Mouse (Mus musculus): ENCODE data around the gene Mmp11. TPM values are rescaled to one million over a fixed set of nuclear protein-coding genes. Genes with fewer than 3 reads are reported as not detected.

Mmp11 gene
- 10 to 100 TPM in 1 of 2 experiments, 1 to 10 TPM in 1; 6.1 to 11.8 TPM for polyA plus RNA-seq (2017; shearing (Covaris generic))

GRCm38 (mm10) chr10:75935680-75936541 lies at the start of gene Mmp11:
TSS of gene Mmp11 (minus strand) at chr10:75936496.
- peak; percentile 74 for ATAC-seq

DNA sequence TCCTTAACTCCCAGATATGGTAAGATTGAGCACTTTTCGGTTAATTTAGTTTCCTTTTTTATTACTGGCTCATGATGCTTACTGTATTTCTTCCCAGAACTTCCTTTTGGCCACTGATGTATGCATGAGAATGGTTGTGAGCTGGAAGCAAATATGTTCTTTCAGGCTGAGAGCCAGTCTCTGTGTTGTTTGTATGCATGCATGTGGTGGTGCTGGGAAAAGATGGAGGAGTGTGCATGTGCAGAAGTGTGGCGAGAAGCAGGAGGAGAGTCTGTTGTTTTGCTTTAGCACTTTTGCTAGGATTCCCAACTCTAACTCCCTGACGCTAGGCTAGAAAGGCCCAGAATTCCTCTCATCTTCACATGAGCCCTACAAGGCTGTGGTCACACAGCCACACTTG lies 43.1 kb upstream of the Mmp11 start:
- no peak for ATAC-seq

GRCm38 (mm10) chr10:75978835-75979157 lies 42.5 kb upstream of the Mmp11 start:
- ATAC-seq: no peak

- ATAC-seq: peak; percentile 82
Measured at GRCm38 (mm10) chr10:75978119-75978834, 42.0 kb upstream of the Mmp11 start.

GRCm38 (mm10) chr10:75975216-75975615 lies 38.9 kb upstream of the Mmp11 start:
- ATAC-seq: peak; percentile 84

GRCm38 (mm10) chr10:75973846-75974245 lies 37.5 kb upstream of the Mmp11 start:
- no peak for ATAC-seq

DNA sequence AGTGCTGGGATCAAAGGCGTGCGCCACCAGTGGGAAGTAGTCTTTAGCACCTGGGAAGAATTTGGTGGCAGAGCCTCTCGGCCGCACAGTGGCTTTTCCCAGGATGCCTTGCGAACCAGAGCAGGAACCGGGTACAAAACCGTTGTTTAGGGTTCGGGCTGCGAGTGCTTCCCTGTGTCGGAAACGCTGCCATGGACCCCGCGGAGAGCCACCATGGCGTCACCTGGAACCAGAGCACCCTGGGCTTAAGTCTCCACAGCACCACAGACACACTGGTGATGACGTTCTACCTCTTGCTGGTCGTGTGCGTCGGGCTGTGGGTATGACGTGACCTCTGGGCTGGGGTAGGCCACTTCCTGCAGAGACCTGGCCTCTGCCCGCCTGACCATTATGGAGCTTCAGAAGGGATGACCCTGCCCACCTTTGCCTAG lies 18.1 kb upstream of the Mmp11 start, which contains the start of gene Gm5134:
Gene Gm5134 (plus strand): TSS at position 134 of the 431 bp plus-strand sequence.
- ATAC-seq: peak; percentile 42

GRCm38 (mm10) chr10:75951424-75952050 lies 15.2 kb upstream of the Mmp11 start:
- peak; percentile 77 for ATAC-seq

DNA sequence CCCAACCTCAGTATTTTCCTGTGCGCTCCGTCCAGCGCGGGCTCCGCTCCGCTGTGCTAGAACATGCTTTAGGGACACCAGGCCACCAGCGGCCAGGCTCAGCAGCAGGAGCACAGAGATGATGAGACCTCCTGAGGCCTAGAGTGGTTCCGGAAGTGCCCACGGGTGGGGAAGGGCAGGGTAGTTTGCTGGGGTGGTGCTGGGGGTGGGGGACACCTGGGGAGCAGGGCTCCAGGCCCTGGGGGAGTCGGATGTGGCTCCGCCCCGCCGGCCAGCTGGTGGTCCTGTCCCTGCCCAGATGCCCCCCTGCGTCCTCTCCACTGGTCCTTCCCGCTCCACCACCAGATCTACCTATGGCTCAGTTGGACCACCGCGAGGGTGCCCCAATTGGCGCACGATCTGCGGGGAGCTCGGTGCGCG lies 14.5 kb upstream of the Mmp11 start:
- ATAC-seq: no peak

DNA sequence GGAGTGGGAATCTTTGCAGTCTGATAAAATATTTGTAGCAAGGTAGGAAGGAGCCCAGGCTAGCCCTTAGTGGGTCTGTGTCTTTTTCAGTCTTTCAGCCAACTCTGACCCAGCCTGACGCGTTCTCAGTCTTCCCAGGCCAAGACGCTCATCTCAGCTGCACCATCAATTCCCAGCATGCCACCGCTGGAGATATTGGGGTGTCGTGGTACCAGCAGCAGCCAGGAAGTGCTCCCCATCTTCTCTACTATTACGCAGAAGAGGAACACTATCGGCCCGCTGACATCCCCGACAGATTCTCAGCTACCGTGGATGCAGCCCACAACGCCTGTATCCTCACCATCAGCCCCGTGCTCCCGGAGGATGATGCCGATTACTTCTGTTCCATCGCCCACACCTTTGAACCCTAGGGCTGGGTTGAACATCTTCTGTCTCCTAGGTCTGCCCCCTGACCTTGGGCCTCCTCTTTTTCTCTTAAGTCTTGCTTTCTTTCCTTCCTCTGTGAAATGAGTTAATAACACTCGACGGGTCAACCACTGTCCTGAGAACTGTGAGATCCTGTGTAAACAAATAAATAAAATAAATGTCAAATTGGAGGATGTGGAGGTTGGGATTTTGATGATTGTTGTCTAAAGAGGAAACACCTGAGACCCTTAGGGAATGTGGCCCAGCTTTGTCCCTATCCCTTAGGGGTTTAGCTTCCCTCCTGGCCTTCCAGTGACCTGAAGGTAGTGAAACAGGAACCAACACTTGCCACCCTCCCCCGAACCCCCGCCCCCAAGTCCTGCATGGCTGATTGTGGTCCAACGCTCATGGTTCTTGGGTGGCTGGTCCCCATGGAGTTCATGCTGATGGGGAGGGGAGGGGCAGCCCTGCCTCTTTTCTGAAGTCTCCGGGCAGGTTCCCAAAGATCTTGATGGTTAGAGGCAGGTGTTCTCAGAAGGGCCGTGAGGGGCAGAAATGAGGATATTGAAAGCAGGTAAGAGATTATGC lies 13.1 kb upstream of the Mmp11 start:
- no peak for ATAC-seq

DNA sequence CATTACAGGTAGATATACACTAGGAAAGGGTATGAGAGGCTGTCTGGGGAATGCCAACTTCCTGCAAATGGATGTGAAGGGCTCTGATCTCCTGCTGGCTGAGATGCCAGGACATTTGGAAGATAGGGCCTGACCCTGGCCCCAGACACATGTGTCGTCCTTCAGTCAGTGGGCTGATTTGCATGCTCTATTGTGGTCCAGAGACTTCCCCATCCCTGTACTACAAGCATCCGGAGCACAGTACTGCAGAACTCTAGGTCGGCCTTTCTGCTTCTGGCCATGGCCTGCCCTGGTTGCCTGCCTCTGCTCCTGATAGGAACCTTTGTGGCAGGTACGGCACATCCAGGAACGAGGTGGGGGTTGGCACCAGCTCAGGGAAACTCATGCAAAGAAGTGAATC lies 11.8 kb upstream of the Mmp11 start:
- ATAC-seq: no peak

- no peak for ATAC-seq
Measured at GRCm38 (mm10) chr10:75945896-75946295, 9.6 kb upstream of the Mmp11 start.

DNA sequence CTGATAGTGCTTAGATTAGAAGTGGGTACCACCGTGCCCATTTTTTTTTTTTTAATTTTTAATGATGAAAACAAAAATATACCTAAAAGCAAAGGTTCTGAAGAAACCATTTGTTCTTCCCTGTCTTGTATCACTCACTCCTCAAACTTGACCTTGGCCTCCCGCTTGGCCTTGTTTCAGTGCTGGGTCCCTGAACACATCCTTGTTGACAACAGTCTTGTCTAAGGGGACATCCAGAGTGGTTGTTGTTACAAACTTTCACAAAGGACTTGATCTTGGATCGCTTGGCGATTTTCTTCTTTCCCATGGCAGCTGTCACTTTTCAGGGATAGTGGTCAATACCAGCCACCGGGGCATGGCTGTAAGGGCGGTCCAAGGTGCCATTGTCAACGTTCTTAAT lies 8.9 kb upstream of the Mmp11 start:
- no peak for ATAC-seq

GRCm38 (mm10) chr10:75944066-75944772 lies 7.9 kb upstream of the Mmp11 start:
- ATAC-seq: no peak

- ATAC-seq: peak; percentile 35
Measured at GRCm38 (mm10) chr10:75942736-75943477, 6.6 kb upstream of the Mmp11 start, which contains the start of gene Vpreb3. TSS of gene Vpreb3 (plus strand) at chr10:75943057.

DNA sequence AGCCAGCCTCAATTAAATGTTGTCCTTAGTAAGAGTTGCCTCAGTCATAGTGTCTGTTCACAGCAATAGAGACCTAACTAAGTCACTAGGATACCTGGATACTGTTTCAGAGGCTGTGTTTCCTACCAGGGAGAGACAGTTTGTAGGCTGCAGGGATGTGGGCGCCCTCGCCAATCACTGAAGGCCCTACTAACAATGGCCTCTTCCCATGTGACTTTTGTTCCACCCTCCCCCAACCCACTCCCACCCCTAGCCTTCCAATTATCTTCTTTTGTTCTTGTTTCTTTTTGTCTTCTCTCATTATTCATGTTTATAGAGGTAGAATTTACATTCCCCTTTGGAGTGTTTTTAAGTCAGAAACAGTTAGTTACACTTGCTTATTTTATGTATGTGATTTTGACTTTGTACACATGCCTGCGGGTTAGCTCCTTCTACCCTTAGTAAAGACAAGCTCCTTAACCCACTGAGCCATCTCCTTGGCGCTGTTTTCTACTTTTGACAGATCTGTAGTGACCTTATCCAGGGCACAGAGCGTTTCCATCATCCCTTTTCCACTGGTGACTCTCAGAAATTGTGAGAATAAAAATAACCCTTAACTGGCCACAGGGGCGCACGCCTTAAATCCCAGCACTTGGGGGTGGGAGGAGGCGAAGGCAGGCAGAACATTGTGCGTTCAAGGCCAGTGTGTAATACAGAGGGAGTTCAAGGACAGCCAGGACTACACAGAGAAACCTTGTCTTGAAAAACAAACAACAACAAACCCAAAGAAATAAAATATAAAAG lies 4.9 kb upstream of the Mmp11 start:
- no peak for ATAC-seq

DNA sequence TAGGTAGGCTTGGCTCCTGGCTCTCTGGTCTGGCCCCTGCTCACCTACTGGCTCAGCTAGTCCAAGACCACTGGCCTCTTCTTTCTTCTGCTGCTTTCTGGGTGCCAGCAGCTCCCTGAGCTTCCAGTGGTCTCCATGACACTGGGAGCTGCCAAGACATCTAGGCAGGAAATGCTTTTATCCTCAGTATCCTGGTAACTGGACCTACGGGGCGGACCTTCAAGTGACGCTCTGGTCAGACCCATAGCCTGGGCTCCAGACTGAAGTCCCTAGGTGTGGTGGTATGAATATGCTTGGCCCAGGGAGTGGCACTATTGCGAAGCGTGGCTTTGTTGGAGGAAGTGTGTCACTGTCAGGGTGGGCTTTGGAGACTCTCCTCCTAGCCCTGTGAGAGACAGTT lies 4.2 kb upstream of the Mmp11 start, which contains the start of gene Gm867:
Gene Gm867 (minus strand): TSS at position 153 of the 400 bp plus-strand sequence.
- ATAC-seq: no peak

DNA sequence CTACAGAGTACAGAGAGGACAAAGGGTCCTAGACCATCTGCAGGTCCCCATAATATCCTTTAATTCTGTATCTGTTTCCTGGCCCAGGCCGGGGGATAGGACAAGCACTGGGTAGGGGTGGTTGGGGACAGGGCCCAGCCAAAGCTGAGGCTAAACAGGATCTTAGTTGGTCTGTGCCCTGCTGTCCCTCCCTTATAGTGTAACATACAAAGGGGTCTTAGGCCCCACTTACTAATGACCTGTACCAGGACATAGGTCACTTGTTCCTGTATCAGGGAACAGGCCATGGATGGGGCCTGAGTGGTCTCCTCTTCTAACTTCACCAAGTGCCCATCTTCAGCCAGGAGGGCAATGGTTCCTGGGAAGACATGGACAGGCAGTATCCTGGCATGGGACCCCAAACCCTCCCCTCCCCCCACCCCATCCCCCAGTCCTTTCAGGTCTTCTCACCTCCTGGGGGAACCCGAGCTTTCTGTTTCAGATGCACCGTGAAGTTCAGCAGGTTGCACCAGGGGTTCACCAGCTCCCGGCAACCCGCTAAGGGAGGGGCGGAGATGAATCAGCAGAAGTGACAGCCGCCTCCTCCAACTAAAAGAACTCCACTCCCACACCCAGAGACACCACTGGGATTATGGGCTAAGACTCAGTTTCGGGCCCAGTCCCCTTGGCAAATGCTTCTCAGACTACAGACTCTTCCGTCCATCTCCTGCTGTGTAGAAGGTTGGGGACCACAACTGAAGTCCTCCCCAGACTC lies 3.4 kb upstream of the Mmp11 start:
- ATAC-seq: no peak
